Mouse (Mus musculus) left cerebral cortex, postnatal 4 days (tissue): ENCODE measurements at regions not wholly inside any gene's neighbourhood (a gene's known extent, or its start where the extent isn't known, plus 50 kb on each side); places are given as distances from the start of the nearest gene placed in this dataset.

Experiments
- DNase-seq: peaks from one replicate; pipeline ENCODE4 v3.0.0-alpha.2; 2022
- intact Hi-C: fragments of 180-260 bp; cut with DNase I; formaldehyde crosslinking; loops from one replicate; pipeline ENCODE4 v1.15.1; 2025

GRCm38 (mm10) chr3:57228400-57228799 lies 73.4 kb downstream of the Tm4sf1 start:
- intact Hi-C loops, result no loop called here
- no peak for DNase-seq

GRCm38 (mm10) chr3:57223773-57224172 lies 78.0 kb downstream of the Tm4sf1 start:
- DNase-seq, result no peak
- intact Hi-C loops, result no loop called here

GRCm38 (mm10) chr3:57222318-57222914 lies 79.4 kb downstream of the Tm4sf1 start:
- no peak for DNase-seq
- intact Hi-C loops, result no loop called here

GRCm38 (mm10) chr3:57218431-57218830 lies 83.4 kb downstream of the Tm4sf1 start:
- intact Hi-C loops, result no loop called here
- no peak for DNase-seq

- intact Hi-C loops, result loop anchor here (5.0 kb wide), 1 partner anchor 1202 kb away; no protein-coding TSS in a partner anchor
- peak; percentile 43 for DNase-seq
Observed at GRCm38 (mm10) chr3:57204066-57204723, 97.6 kb downstream of the Tm4sf1 start.

- intact Hi-C loops, result loop anchor here (5.0 kb wide), 1 partner anchor 1201 kb away; no protein-coding TSS in a partner anchor
Observed at GRCm38 (mm10) chr3:57203418-57203817, 98.4 kb downstream of the Tm4sf1 start.

GRCm38 (mm10) chr3:57181587-57181986 lies 120.2 kb downstream of the Tm4sf1 start:
- intact Hi-C loops, result no loop called here
- DNase-seq, result no peak

More at GRCm38 (mm10) chr3:57203418-57203817, 98.4 kb downstream of the Tm4sf1 start:
- no peak for DNase-seq

GRCm38 (mm10) chr3:57153177-57153948 lies 148.4 kb downstream of the Tm4sf1 start:
- DNase-seq, result no peak

GRCm38 (mm10) chr3:57149156-57149555 lies 152.6 kb downstream of the Tm4sf1 start:
- intact Hi-C loops, result no loop called here
- DNase-seq, result no peak

More at GRCm38 (mm10) chr3:57153177-57153948, 148.4 kb downstream of the Tm4sf1 start:
- intact Hi-C loops, result no loop called here

- intact Hi-C loops, result no loop called here
- peak; percentile 21 for DNase-seq
Observed at GRCm38 (mm10) chr3:57136847-57137246, 164.9 kb downstream of the Tm4sf1 start.

- intact Hi-C loops, result no loop called here
Observed at GRCm38 (mm10) chr3:57128606-57129005, 173.2 kb downstream of the Tm4sf1 start.

GRCm38 (mm10) chr3:57125792-57126485 lies 175.8 kb downstream of the Tm4sf1 start:
- no peak for DNase-seq
- intact Hi-C loops, result no loop called here

More at GRCm38 (mm10) chr3:57128606-57129005, 173.2 kb downstream of the Tm4sf1 start:
- DNase-seq, result no peak

- no peak for DNase-seq
- intact Hi-C loops, result no loop called here
Observed at GRCm38 (mm10) chr3:57118016-57118415, 183.8 kb downstream of the Tm4sf1 start.

- no peak for DNase-seq
- intact Hi-C loops, result no loop called here
Observed at GRCm38 (mm10) chr3:57102254-57102653, 199.5 kb downstream of the Tm4sf1 start.

GRCm38 (mm10) chr3:57100515-57100914 lies 201.3 kb downstream of the Tm4sf1 start:
- DNase-seq, result no peak
- intact Hi-C loops, result no loop called here

GRCm38 (mm10) chr3:57094936-57095335 lies 206.9 kb downstream of the Tm4sf1 start:
- intact Hi-C loops, result no loop called here
- peak; percentile 39 for DNase-seq

- intact Hi-C loops, result no loop called here
- DNase-seq, result no peak
Observed at GRCm38 (mm10) chr3:57093201-57093940, 208.4 kb downstream of the Tm4sf1 start.

GRCm38 (mm10) chr3:57074516-57074915 lies 227.3 kb downstream of the Tm4sf1 start:
- intact Hi-C loops, result no loop called here
- DNase-seq, result no peak

GRCm38 (mm10) chr3:57073962-57074506 lies 227.8 kb downstream of the Tm4sf1 start:
- DNase-seq, result no peak
- intact Hi-C loops, result no loop called here

- no peak for DNase-seq
- intact Hi-C loops, result no loop called here
Observed at GRCm38 (mm10) chr3:57033021-57033420, 268.8 kb downstream of the Tm4sf1 start.
